Mouse (Mus musculus): ENCODE results near the gene H2al2a. TPM values are rescaled to one million over a fixed set of nuclear protein-coding genes. Genes with fewer than 3 reads are reported as not detected.
"Not testable (repeated sequence)": the region's sequence is repeated elsewhere in the genome, so short reads cannot be mapped to it uniquely, and the experiment has no call there.

The H2al2a gene
- polyA plus RNA-seq, 1 experiment = not detected

GRCm38 (mm10) chr2:17970187-17970586 is 26.6 kb downstream of the H2al2a start:
- no peaks in the 10 kb centered on the region for H3K36me3 ChIP-seq (ENCODE audit: control insufficient read depth, insufficient read depth, low read length, poor library complexity, severe bottlenecking)
- no peaks in the 10 kb centered on the region for H3K27me3 ChIP-seq (ENCODE audit: control insufficient read depth, insufficient read depth, low read length, poor library complexity, severe bottlenecking)
- no peak overlapping the region for H3K4me3 ChIP-seq (ENCODE audit: low read depth, low read length)
- H3K9ac ChIP-seq (ENCODE audit: low read depth, poor library complexity, severe bottlenecking) = no peak overlapping the region
- H3K9me3 ChIP-seq (replicated peaks; ENCODE audit: control insufficient read depth, insufficient read depth, low read length, poor library complexity, severe bottlenecking) = no peaks in the 10 kb centered on the region
- H3K4me1 ChIP-seq (ENCODE audit: control insufficient read depth, insufficient read depth, low read length) = peaks cover 3% of the 10 kb centered on the region
- no peak overlapping the region for H3K27ac ChIP-seq (ENCODE audit: insufficient read depth, low read length)
- TF ChIP-seq CTCF (IDR thresholded peaks at IDR 0.05; ENCODE audit: low read depth, low read length) (no peak), EP300 (IDR thresholded peaks at IDR 0.05; ENCODE audit: insufficient read depth, low read depth, low read length) (no peak), POLR2A (IDR thresholded peaks at IDR 0.05; ENCODE audit: insufficient read depth, low read length) (no peak)

GRCm38 (mm10) chr2:17968571-17968970 is 28.2 kb downstream of the H2al2a start:
- Histone ChIP-seq H3K9me3 (replicated peaks; ENCODE audit: control insufficient read depth, insufficient read depth, low read length, poor library complexity, severe bottlenecking) (no peaks in the 10 kb centered on the region), H3K4me1 (ENCODE audit: control insufficient read depth, insufficient read depth, low read length) (peaks cover 3% of the 10 kb centered on the region), H3K4me3 (ENCODE audit: low read depth, low read length) (no peak overlapping the region), H3K27ac (ENCODE audit: insufficient read depth, low read length) (no peak overlapping the region), H3K36me3 (ENCODE audit: control insufficient read depth, insufficient read depth, low read length, poor library complexity, severe bottlenecking) (no peaks in the 10 kb centered on the region), H3K9ac (ENCODE audit: low read depth, poor library complexity, severe bottlenecking) (no peak overlapping the region), H3K27me3 (ENCODE audit: control insufficient read depth, insufficient read depth, low read length, poor library complexity, severe bottlenecking) (no peaks in the 10 kb centered on the region)
- TF ChIP-seq CTCF (IDR thresholded peaks at IDR 0.05; ENCODE audit: low read depth, low read length) (no peak), POLR2A (IDR thresholded peaks at IDR 0.05; ENCODE audit: insufficient read depth, low read length) (no peak), EP300 (IDR thresholded peaks at IDR 0.05; ENCODE audit: insufficient read depth, low read depth, low read length) (no peak)

DNA sequence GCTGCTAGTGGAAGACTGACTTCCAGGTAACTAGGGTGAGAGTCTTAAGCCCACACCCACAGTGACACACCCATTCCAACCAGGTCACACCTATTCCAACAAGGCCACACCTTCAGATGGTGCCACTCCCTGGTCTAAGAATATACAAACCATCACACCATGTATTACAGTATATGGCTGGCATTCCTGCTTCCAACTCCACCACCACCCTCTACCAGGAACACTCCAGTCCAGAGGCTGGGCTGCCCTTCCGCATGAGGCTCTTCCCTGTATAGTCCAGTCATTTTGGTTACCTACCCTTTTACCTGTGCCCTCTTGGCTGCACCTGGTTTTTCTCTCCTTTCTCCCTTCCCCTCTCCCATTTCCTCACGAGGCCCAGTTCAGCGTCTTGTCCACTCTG is 28.7 kb downstream of the H2al2a start:
- H3K4me3 ChIP-seq (ENCODE audit: low read depth, low read length); H3K4me1 ChIP-seq (ENCODE audit: control insufficient read depth, insufficient read depth, low read length); H3K27ac ChIP-seq (ENCODE audit: insufficient read depth, low read length); H3K9ac ChIP-seq (ENCODE audit: low read depth, poor library complexity, severe bottlenecking); H3K36me3 ChIP-seq (ENCODE audit: control insufficient read depth, insufficient read depth, low read length, poor library complexity, severe bottlenecking); H3K9me3 ChIP-seq (replicated peaks; ENCODE audit: control insufficient read depth, insufficient read depth, low read length, poor library complexity, severe bottlenecking); H3K27me3 ChIP-seq (ENCODE audit: control insufficient read depth, insufficient read depth, low read length, poor library complexity, severe bottlenecking): not testable (repeated sequence)

- Histone ChIP-seq H3K27me3 (ENCODE audit: control insufficient read depth, insufficient read depth, low read length, poor library complexity, severe bottlenecking) (no peaks in the 10 kb centered on the region; the same call in 1 of the 2 replicates), H3K4me3 (ENCODE audit: low read depth, low read length) (no peak overlapping the region), H3K4me1 (ENCODE audit: control insufficient read depth, insufficient read depth, low read length) (no peaks in the 10 kb centered on the region), H3K9ac (ENCODE audit: low read depth, poor library complexity, severe bottlenecking) (no peak overlapping the region), H3K9me3 (replicated peaks; ENCODE audit: control insufficient read depth, insufficient read depth, low read length, poor library complexity, severe bottlenecking) (peaks cover 20% of the 10 kb centered on the region), H3K36me3 (ENCODE audit: control insufficient read depth, insufficient read depth, low read length, poor library complexity, severe bottlenecking) (no peaks in the 10 kb centered on the region), H3K27ac (ENCODE audit: insufficient read depth, low read length) (no peak overlapping the region)
- TF ChIP-seq CTCF (IDR thresholded peaks at IDR 0.05; ENCODE audit: low read depth, low read length) = no peak
- TF ChIP-seq EP300 (IDR thresholded peaks at IDR 0.05; ENCODE audit: insufficient read depth, low read depth, low read length) = no peak
- TF ChIP-seq POLR2A (IDR thresholded peaks at IDR 0.05; ENCODE audit: insufficient read depth, low read length) = no peak
These were observed 37.3 kb downstream of the H2al2a start for GRCm38 (mm10) chr2:17959501-17959900.

- Histone ChIP-seq H3K27me3 (ENCODE audit: control insufficient read depth, insufficient read depth, low read length, poor library complexity, severe bottlenecking) (no peaks in the 10 kb centered on the region; the same call in 1 of the 2 replicates), H3K36me3 (ENCODE audit: control insufficient read depth, insufficient read depth, low read length, poor library complexity, severe bottlenecking) (no peaks in the 10 kb centered on the region), H3K9me3 (replicated peaks; ENCODE audit: control insufficient read depth, insufficient read depth, low read length, poor library complexity, severe bottlenecking) (no peaks in the 10 kb centered on the region), H3K9ac (ENCODE audit: low read depth, poor library complexity, severe bottlenecking) (no peak overlapping the region), H3K4me1 (ENCODE audit: control insufficient read depth, insufficient read depth, low read length) (peaks cover 4% of the 10 kb centered on the region), H3K4me3 (ENCODE audit: low read depth, low read length) (no peak overlapping the region), H3K27ac (ENCODE audit: insufficient read depth, low read length) (no peak overlapping the region)
- TF ChIP-seq CTCF (IDR thresholded peaks at IDR 0.05; ENCODE audit: low read depth, low read length) (no peak), POLR2A (IDR thresholded peaks at IDR 0.05; ENCODE audit: insufficient read depth, low read length) (no peak), EP300 (IDR thresholded peaks at IDR 0.05; ENCODE audit: insufficient read depth, low read depth, low read length) (no peak)
These were observed 49.9 kb downstream of the H2al2a start for GRCm38 (mm10) chr2:17946875-17947274.

Other genes starting within 250 kb of the H2al2a start
- gene A930004D18Rik, start 40.8 kb upstream of the H2al2a start, polyA plus RNA-seq (2011; ENCODE audit: insufficient read depth, insufficient read length, low read depth, missing spikeins) = 0.31 and 0.67 TPM in 2 replicates
- 0.15 and 0.79 TPM in 2 replicates for gene Skida1, start 52.1 kb upstream of the H2al2a start, polyA plus RNA-seq (2011; ENCODE audit: insufficient read depth, insufficient read length, low read depth, missing spikeins)
- 69.6 and 78.9 TPM in 2 replicates for gene Mllt10, start 58.3 kb upstream of the H2al2a start, polyA plus RNA-seq (2011; ENCODE audit: insufficient read depth, insufficient read length, low read depth, missing spikeins)

Measured in ES-Bruce4 (cell line).